Mouse (Mus musculus) heart, adult 2 months (tissue): Measurements from ENCODE around the gene Kcp. TPM values are rescaled to one million over a fixed set of nuclear protein-coding genes. Genes with fewer than 3 reads are reported as not detected.

Experiments
- DNase-seq, 2 experiments: peaks; one replicate each; pipeline ENCODE4 v3.0.0; 2021
- H3K27ac ChIP-seq: fragments of 200-600 bp; 2 replicates; pipeline ENCODE4 v1.8.1; 2022
- H3K27me3 ChIP-seq: fragments of 200-500 bp; 2 replicates; pipeline ENCODE4 v1.6.1; 2012; ENCODE audit warnings: mild to moderate bottlenecking, low read length, inconsistent platforms, mixed read lengths; ENCODE audit not compliant: control insufficient read depth, insufficient read depth
- H3K36me3 ChIP-seq: fragments of 200-500 bp; 2 replicates; pipeline ENCODE4 v1.6.1; 2012; ENCODE audit warnings: low read length, inconsistent platforms; ENCODE audit not compliant: control insufficient read depth, insufficient read depth
- H3K4me1 ChIP-seq: fragments of 200-500 bp; 2 replicates; pipeline ENCODE4 v1.6.1; 2011; ENCODE audit warnings: low read length; ENCODE audit not compliant: control insufficient read depth, insufficient read depth
- H3K4me3 ChIP-seq: fragments of 200-600 bp; 2 replicates; pipeline ENCODE4 v1.8.1; 2022
- H3K79me2 ChIP-seq: fragments of 200-500 bp; replicated peaks from 2 replicates; pipeline ENCODE4 v1.6.1; 2012; ENCODE audit warnings: mild to moderate bottlenecking, inconsistent platforms, low read length, moderate library complexity, mixed read lengths; ENCODE audit not compliant: control insufficient read depth, insufficient read depth
- H3K9ac ChIP-seq: fragments of 200-500 bp; 2 replicates; pipeline ENCODE4 v1.6.1; 2012; ENCODE audit warnings: low read depth, mild to moderate bottlenecking, control low read depth, inconsistent platforms, low read length, mixed read lengths
- CTCF ChIP-seq: fragments of 200-600 bp; IDR thresholded peaks from 2 replicates; pipeline ENCODE4 v1.8.1; 2022; ENCODE audit warnings: antibody characterized with exemption, mild to moderate bottlenecking, moderate library complexity
- EP300 ChIP-seq: fragments of 200-500 bp; IDR thresholded peaks from 2 replicates; pipeline ENCODE4 v1.6.1; 2011; ENCODE audit warnings: low read depth, low read length, control low read depth; ENCODE audit not compliant: insufficient read depth
- POLR2A ChIP-seq: fragments of 200-500 bp; IDR thresholded peaks from 2 replicates; pipeline ENCODE4 v1.6.1; 2011; ENCODE audit warnings: mild to moderate bottlenecking, low read depth, low read length, control low read depth; ENCODE audit not compliant: insufficient read depth
- WGBS: fragments of 180-500 bp; shearing (Covaris S2); methylation state at CpG from one replicate; pipeline ENCODE4 v1.1.7; 2018; 5-methylcytosine and 5-hydroxymethylcytosine counted together
- intact Hi-C: fragments of 180-260 bp; cut with DNase I; formaldehyde crosslinking; loops from one replicate; pipeline ENCODE4 v1.15.1; 2025
- polyA plus RNA-seq: library from polyadenylated mRNA; depleted of rRNA; stranded (reverse); fragments of >200 nt; gene quantifications from 2 replicates; pipeline ENCODE4 v1.2.3, GENCODE M21; 2012
- total RNA-seq, 2 experiments: library from RNA; stranded (reverse); gene quantifications; 2 replicates each; pipeline ENCODE4 v1.2.3; 2021

The Kcp gene
- total and polyA plus RNA-seq, 3 experiments: 2.3 to 8.5 (median 3.0) TPM

- intact Hi-C loops: no loop called here
- no peak overlapping the region for H3K9ac ChIP-seq
- H3K27me3 ChIP-seq: no peaks in the 10 kb centered on the region
- DNase-seq: no peak
- H3K4me3 ChIP-seq: no peak overlapping the region
- peaks cover 2% of the 10 kb centered on the region for H3K36me3 ChIP-seq
- TF ChIP-seq CTCF (no peak), POLR2A (no peak), EP300 (no peak)
- H3K4me1 ChIP-seq: no peaks in the 10 kb centered on the region
- no peaks in the 10 kb centered on the region for H3K79me2 ChIP-seq
- WGBS: 93% methylated on average over 1 of the region's 1 CpGs
- H3K27ac ChIP-seq: no peak overlapping the region
These were observed 33.2 kb upstream of the Kcp start for GRCm38 (mm10) chr6:29540956-29541355.

GRCm38 (mm10) chr6:29540223-29540622, 32.5 kb upstream of the Kcp start:
- 88% methylated on average over 6 of the region's 6 CpGs for WGBS
- no peak for DNase-seq
- TF ChIP-seq EP300 (no peak), POLR2A (no peak), CTCF (no peak)
- Histone ChIP-seq H3K36me3 (peaks cover 2% of the 10 kb centered on the region), H3K27me3 (no peaks in the 10 kb centered on the region), H3K9ac (no peak overlapping the region), H3K27ac (no peak overlapping the region), H3K4me1 (no peaks in the 10 kb centered on the region), H3K79me2 (no peaks in the 10 kb centered on the region), H3K4me3 (no peak overlapping the region)
- intact Hi-C loops: no loop called here

- no peaks in the 10 kb centered on the region for H3K4me1 ChIP-seq
- H3K27me3 ChIP-seq: no peaks in the 10 kb centered on the region
- no peak overlapping the region for H3K4me3 ChIP-seq
- TF ChIP-seq POLR2A (no peak), CTCF (no peak), EP300 (no peak)
- peaks cover 2% of the 10 kb centered on the region for H3K36me3 ChIP-seq
- intact Hi-C loops: no loop called here
- no peak overlapping the region for H3K27ac ChIP-seq
- no peak overlapping the region for H3K9ac ChIP-seq
- no peak for DNase-seq
- no peaks in the 10 kb centered on the region for H3K79me2 ChIP-seq
- WGBS: 92% methylated on average over 8 of the region's 8 CpGs
These were observed 31.8 kb upstream of the Kcp start for GRCm38 (mm10) chr6:29539502-29539901.

- no peaks in the 10 kb centered on the region for H3K4me1 ChIP-seq
- H3K9ac ChIP-seq: no peak overlapping the region
- no peaks in the 10 kb centered on the region for H3K79me2 ChIP-seq
- intact Hi-C loops: no loop called here
- peak in 1 of 2 experiments; percentile 24 for DNase-seq
- H3K27ac ChIP-seq: no peak overlapping the region
- WGBS: 73% methylated on average over 3 of the region's 3 CpGs
- H3K27me3 ChIP-seq: no peaks in the 10 kb centered on the region
- TF ChIP-seq POLR2A (no peak), EP300 (no peak), CTCF (no peak)
- H3K36me3 ChIP-seq: no peaks in the 10 kb centered on the region
- H3K4me3 ChIP-seq: no peak overlapping the region
These were observed 29.5 kb upstream of the Kcp start for GRCm38 (mm10) chr6:29537221-29537620.

GRCm38 (mm10) chr6:29536651-29537193, 29.0 kb upstream of the Kcp start:
- Histone ChIP-seq H3K4me1 (no peaks in the 10 kb centered on the region), H3K4me3 (no peak overlapping the region), H3K36me3 (no peaks in the 10 kb centered on the region), H3K9ac (no peak overlapping the region), H3K79me2 (no peaks in the 10 kb centered on the region), H3K27me3 (no peaks in the 10 kb centered on the region), H3K27ac (no peak overlapping the region)
- TF ChIP-seq CTCF: peak; percentile 52
- TF ChIP-seq EP300: no peak
- no peak for TF ChIP-seq POLR2A
- intact Hi-C loops: no loop called here
- WGBS: 57% methylated on average over 4 of the region's 4 CpGs
- DNase-seq: peak in 1 of 2 experiments; percentile 23

- H3K36me3 ChIP-seq: no peaks in the 10 kb centered on the region
- no peak for TF ChIP-seq EP300
- TF ChIP-seq CTCF: no peak
- TF ChIP-seq POLR2A: no peak
- intact Hi-C loops: no loop called here
- H3K9ac ChIP-seq: no peak overlapping the region
- H3K27me3 ChIP-seq: no peaks in the 10 kb centered on the region
- DNase-seq: peak in 1 of 2 experiments; percentile 40
- 59% methylated on average over 6 of the region's 6 CpGs for WGBS
- H3K4me1 ChIP-seq: no peaks in the 10 kb centered on the region
- H3K27ac ChIP-seq: no peak overlapping the region
- H3K4me3 ChIP-seq: no peak overlapping the region
- H3K79me2 ChIP-seq: no peaks in the 10 kb centered on the region
These were observed 27.6 kb upstream of the Kcp start for GRCm38 (mm10) chr6:29535316-29535715.
